Mouse (Mus musculus): ENCODE results near the gene Zer1.

DNA sequence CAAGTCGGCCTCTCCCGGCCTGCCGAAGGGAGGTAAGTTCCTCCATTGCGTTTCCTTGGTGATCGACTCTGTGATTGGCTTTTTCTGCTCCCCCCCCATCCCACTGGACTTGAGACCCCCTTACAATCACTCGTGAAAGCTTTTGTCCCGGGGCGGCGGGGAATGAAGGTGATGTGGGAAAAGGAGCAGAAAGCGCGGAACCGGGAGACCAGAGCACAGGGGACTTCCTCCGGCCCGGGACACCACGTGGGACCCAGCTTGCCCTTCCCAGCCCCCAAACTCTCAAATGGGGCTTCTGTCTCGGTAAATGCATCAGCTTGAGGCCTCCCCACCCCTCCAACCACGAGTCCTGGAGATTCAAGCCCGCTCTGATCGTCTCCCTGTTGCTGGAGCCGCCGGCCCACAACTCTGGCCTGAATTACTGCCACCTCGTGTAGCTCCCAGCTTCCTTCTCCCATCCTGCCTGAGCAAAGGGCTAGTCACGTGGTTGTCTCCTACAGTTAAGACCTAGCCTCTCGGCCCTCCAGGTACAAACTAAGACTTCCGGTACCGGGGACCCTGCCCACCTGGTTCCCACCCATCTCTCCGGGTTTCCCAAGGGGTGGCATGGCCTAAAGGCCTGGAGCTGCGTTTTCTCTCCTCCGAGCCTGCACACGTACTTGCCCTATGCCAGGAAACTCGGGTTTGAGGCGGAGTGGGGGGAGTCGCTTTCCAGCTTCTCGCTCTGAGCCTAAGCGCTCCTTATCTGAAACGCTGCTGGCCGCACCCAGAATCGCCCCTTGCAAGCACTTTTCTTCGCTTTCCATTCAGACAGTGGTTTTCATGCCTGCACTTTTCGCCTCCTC lies 61.9 kb downstream of the Zer1 start:
- TF ChIP-seq CTCF (conservative IDR thresholded peaks at IDR 0.05; ENCODE audit: low read length) (no peak), NANOG (IDR thresholded peaks at IDR 0.05; ENCODE audit: borderline replicate concordance, low read length) (no peak)

Data from E14TG2a.4 (cell line).